Mouse (Mus musculus) embryonic facial prominence, embryonic 11.5 days (tissue): ENCODE data around the gene Prkca. TPM values are rescaled to one million over a fixed set of nuclear protein-coding genes. Genes with fewer than 3 reads are reported as not detected.

Source experiments
- ATAC-seq: fragments of 200-750 bp; cut with Nextera tagmentation; replicated peaks from 2 replicates; pipeline ENCODE4 v1.8.0; 2017; ENCODE audit warnings: low read depth; ENCODE audit not compliant: insufficient number of reproducible peaks, low FRiP score, low TSS enrichment
- DNase-seq: peaks from one replicate; pipeline ENCODE4 v3.0.0-alpha.2; 2015; ENCODE audit warnings: low spot score
- H3K27ac ChIP-seq: fragments of 300-500 bp; sonication (generic); replicated peaks from 2 replicates; pipeline ENCODE4 v1.5.1; 2014; ENCODE audit warnings: mild to moderate bottlenecking, low read depth, low read length, control low read depth
- H3K27me3 ChIP-seq: fragments of 300-500 bp; sonication (generic); 2 replicates; pipeline ENCODE4 v1.6.1; 2014; ENCODE audit warnings: mild to moderate bottlenecking, low read length, moderate library complexity, mixed read lengths; ENCODE audit not compliant: control insufficient read depth, insufficient read depth
- H3K36me3 ChIP-seq: fragments of 300-500 bp; sonication (generic); replicated peaks from 2 replicates; pipeline ENCODE4 v1.6.1; 2014; ENCODE audit warnings: low read depth, mild to moderate bottlenecking, low read length, moderate library complexity, mixed read lengths; ENCODE audit not compliant: control insufficient read depth, insufficient read depth
- H3K4me1 ChIP-seq: fragments of 300-500 bp; sonication (generic); 2 replicates; pipeline ENCODE4 v1.6.1; 2014; ENCODE audit warnings: low read length, mixed read lengths; ENCODE audit not compliant: control insufficient read depth, insufficient read depth
- H3K4me2 ChIP-seq: fragments of 300-500 bp; sonication (generic); 2 replicates; pipeline ENCODE4 v1.6.1; 2014; ENCODE audit warnings: low read depth, mild to moderate bottlenecking, control low read depth, low read length, moderate library complexity
- H3K4me3 ChIP-seq: fragments of 300-500 bp; sonication (generic); 2 replicates; pipeline ENCODE4 v1.5.1; 2014; ENCODE audit warnings: low read depth, low read length, control low read depth
- H3K9ac ChIP-seq: fragments of 300-500 bp; sonication (generic); replicated peaks from 2 replicates; pipeline ENCODE4 v1.6.1; 2014; ENCODE audit warnings: mild to moderate bottlenecking, control low read depth, low read length
- H3K9me3 ChIP-seq: fragments of 300-500 bp; sonication (generic); replicated peaks from 2 replicates; pipeline ENCODE4 v1.6.1; 2016; ENCODE audit warnings: mild to moderate bottlenecking, low read length, inconsistent platforms, mixed read lengths; ENCODE audit not compliant: control insufficient read depth
- WGBS: fragments of 180-500 bp; shearing (Covaris S2); extraction: QIAGEN DNeasy Blood & Tissue Kit; methylation state at CpG from one replicate; pipeline ENCODE4 v1.1.7; 2014; 5-methylcytosine and 5-hydroxymethylcytosine counted together
- polyA plus RNA-seq: library from polyadenylated mRNA; unstranded; fragments of >200 nt; fragmentation: Nextera tagmentation; extraction: Ambion mirVana; gene quantifications from 2 replicates; pipeline ENCODE4 v1.2.1, GENCODE M21; 2014

The Prkca gene
- polyA plus RNA-seq, 1 experiment from 2014 or later = 7.4 TPM

DNA sequence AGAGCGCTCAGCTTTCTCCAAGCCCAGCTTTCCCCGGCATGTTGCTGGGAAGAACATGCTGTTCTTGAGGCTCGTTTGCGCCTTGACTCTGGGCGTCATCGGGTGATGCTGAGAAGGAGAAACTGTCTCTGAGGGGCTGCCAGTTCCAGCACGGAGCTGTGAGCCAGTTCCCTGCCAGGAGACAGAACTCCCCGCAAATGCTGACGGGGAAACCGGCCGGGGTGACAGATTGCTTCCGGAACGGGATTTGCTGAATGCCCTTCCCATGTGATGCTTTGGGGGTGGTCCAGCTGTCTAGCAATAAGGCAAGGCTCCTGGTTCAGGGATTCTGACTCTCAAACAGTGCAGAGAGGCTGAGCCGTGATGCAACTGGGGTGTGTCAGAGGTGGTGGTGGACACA, 320.5 kb downstream of the Prkca start:
- Histone ChIP-seq H3K4me1 (no peaks in the 10 kb centered on the region), H3K9ac (no peak overlapping the region), H3K27me3 (no peaks in the 10 kb centered on the region), H3K9me3 (no peaks in the 10 kb centered on the region), H3K27ac (no peak overlapping the region), H3K4me2 (no peak overlapping the region), H3K36me3 (no peaks in the 10 kb centered on the region), H3K4me3 (no peak overlapping the region)
- 72% methylated on average over 14 of the region's 14 CpGs for WGBS
- DNase-seq (no peak), ATAC-seq (no peak)

DNA sequence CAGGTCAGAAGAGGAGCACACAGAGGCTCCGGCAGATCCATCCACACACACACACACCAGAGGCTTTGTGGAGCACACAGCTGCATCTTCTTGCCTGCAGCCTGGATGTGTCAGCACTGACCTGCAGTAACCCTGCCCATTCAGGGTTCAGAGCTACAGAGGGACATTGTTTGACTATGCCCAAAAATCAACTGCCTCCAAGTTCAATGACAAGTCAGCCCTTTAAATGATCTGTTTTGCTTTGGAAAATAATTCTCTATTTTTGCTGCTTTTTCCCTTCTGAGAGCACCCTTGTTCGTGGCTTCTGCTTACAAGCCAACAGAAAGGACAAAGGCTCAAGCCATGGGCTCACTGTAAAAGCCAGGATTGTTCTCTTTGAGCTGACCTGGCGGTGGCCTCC, 322.8 kb downstream of the Prkca start:
- no peak overlapping the region for H3K27ac ChIP-seq
- WGBS = 71% methylated on average over 3 of the region's 3 CpGs
- H3K4me3 ChIP-seq = no peak overlapping the region
- no peaks in the 10 kb centered on the region for H3K9me3 ChIP-seq
- H3K4me2 ChIP-seq = no peak overlapping the region
- no peaks in the 10 kb centered on the region for H3K27me3 ChIP-seq
- no peaks in the 10 kb centered on the region for H3K36me3 ChIP-seq
- DNase-seq (no peak), ATAC-seq (no peak)
- no peaks in the 10 kb centered on the region for H3K4me1 ChIP-seq
- H3K9ac ChIP-seq = no peak overlapping the region

DNA sequence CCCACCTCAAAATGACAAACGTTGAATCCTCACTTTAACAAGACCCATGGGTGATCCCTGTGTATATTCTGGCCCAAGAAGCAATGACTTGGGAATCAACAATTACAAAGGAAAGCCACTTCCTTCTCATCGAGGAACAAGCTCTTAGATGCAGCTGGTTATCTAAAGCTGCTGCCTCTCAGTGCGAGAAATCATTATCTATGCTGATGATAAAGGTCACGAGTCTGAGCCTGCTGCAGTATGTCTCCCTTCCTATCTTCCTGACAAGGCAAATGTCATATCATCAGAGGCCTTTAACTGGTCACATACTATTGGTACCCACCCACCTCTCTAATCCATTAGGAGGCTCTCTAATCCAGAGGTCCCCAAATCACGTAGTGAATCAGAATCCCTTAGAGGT, 328.4 kb downstream of the Prkca start:
- no peak overlapping the region for H3K27ac ChIP-seq
- no peak overlapping the region for H3K9ac ChIP-seq
- no peak for DNase-seq
- H3K36me3 ChIP-seq = no peaks in the 10 kb centered on the region
- no peaks in the 10 kb centered on the region for H3K9me3 ChIP-seq
- WGBS = 82% methylated on average over 5 of the region's 5 CpGs
- no peak for ATAC-seq
- H3K4me3 ChIP-seq = no peak overlapping the region
- no peaks in the 10 kb centered on the region for H3K27me3 ChIP-seq
- no peak overlapping the region for H3K4me2 ChIP-seq
- no peaks in the 10 kb centered on the region for H3K4me1 ChIP-seq

DNA sequence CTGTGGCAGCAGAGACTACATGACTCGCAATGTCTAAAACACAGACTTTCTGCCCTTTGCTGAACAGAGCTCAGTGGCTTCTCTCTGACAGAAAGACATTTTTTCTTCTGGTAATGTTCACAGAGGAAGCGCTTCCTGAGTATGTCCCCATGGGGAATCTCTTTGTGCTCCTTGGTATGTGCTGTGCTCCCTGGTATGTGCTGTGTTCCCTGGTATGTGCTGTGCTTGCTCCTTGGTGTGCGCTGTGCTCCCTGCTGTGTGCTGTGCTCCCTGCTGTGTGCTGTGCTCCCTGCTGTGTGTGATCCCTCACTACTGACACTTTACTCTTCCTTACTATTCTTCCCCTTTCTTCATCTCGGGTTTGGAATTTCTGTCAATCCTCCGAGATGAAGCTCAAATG, 330.3 kb downstream of the Prkca start:
- Histone ChIP-seq H3K27ac (no peak overlapping the region), H3K4me1 (no peaks in the 10 kb centered on the region), H3K9me3 (no peaks in the 10 kb centered on the region), H3K27me3 (no peaks in the 10 kb centered on the region), H3K36me3 (no peaks in the 10 kb centered on the region), H3K9ac (no peak overlapping the region), H3K4me3 (no peak overlapping the region), H3K4me2 (no peak overlapping the region)
- 52% methylated on average over 5 of the region's 5 CpGs for WGBS
- DNase-seq (no peak), ATAC-seq (no peak)

DNA sequence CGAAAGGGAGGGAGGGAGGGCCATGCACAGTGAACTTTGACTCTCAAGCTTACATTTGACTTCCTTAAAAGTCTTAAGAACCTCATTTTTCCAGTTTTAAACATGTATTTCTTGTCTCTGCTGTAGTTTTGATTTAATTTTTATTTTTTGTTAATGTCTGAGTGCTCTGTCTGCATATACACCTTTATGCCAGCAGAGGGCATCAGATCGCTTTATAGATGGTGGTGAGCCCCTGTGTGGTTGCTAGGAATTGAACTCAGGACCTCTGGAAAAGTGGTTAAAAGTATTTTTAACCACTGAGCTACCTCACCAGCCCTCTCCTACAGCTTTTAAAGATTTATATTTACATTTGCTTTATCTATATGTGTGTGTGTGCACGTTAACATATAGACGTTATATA, 333.3 kb downstream of the Prkca start:
- H3K9ac ChIP-seq = no peak overlapping the region
- ATAC-seq = no peak

DNA sequence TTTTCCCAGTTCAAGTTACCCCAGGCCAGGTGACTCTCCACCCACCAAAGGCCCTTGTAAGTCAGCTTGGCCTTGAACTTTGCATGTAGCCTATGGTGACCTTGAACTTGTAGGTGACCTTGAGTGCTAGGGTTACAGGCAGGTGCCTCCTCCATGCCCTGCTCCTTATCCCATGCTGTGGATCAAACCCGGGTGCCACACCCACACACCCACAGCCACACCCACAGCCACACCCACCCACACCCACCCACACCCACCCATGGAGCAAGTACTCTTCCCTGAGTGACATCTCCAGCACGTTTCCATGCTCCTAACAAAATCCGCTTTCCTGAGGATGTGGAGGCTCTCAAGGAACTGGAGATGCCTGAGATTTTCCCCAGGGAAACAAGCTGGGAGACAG, 344.8 kb downstream of the Prkca start:
- Histone ChIP-seq H3K4me2 (no peak overlapping the region), H3K9ac (no peak overlapping the region), H3K4me1 (no peaks in the 10 kb centered on the region; the same call in 1 of the 2 replicates), H3K4me3 (no peak overlapping the region), H3K9me3 (no peaks in the 10 kb centered on the region), H3K27ac (no peak overlapping the region), H3K36me3 (no peaks in the 10 kb centered on the region), H3K27me3 (no peaks in the 10 kb centered on the region)
- DNase-seq (no peak), ATAC-seq (no peak)
- WGBS = 80% methylated on average over 3 of the region's 3 CpGs

More for the DNA sequence above, 333.3 kb downstream of the Prkca start:
- H3K4me1 ChIP-seq = no peaks in the 10 kb centered on the region
- H3K36me3 ChIP-seq = no peaks in the 10 kb centered on the region
- WGBS = 71% methylated on average over 4 of the region's 4 CpGs
- DNase-seq = peak; percentile 42
- H3K4me2 ChIP-seq = no peak overlapping the region
- no peaks in the 10 kb centered on the region for H3K9me3 ChIP-seq
- H3K27ac ChIP-seq = no peak overlapping the region
- H3K4me3 ChIP-seq = no peak overlapping the region
- no peaks in the 10 kb centered on the region for H3K27me3 ChIP-seq

DNA sequence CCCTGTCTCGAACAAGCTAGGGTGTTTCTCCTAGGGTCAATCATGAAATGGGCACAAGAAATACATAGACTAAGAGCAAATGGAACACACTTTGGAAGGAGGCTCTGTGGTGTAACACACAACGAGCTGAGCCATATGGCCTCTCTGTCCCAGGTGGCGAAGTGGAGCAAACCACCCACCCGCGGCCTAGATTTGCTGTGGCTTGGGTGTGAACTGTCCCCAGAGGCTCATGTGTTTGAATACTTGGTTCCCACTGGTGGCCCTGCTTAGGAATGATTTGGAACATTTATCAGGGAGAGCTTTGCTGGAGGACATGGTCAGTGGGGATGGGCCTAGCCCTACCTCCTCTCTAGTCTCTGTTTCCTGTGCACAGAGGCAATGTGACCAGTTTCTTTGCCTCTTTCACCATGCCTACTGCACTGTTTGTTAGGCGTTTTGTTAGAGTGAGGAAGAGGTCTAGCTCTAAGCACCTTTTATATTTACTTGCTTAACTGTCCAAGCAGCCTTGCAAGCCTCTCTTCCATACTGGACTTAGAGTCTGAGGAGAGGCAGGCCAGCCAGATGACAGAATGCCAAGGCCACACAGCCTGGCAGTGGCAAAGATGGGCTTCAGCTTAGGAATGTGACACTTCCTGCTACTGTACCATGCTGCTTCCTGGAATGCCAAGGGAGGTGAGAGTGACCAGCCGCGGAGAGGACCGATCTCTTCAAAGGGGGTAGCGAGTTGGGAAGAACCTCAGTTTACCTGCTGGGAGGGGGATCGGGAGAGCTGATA, 346.6 kb downstream of the Prkca start:
- no peak overlapping the region for H3K27ac ChIP-seq
- WGBS = 90% methylated on average over 11 of the region's 11 CpGs
- H3K9ac ChIP-seq = no peak overlapping the region
- H3K27me3 ChIP-seq = no peaks in the 10 kb centered on the region
- no peaks in the 10 kb centered on the region for H3K36me3 ChIP-seq
- H3K4me3 ChIP-seq = no peak overlapping the region
- H3K4me1 ChIP-seq = no peaks in the 10 kb centered on the region
- ATAC-seq (no peak), DNase-seq (no peak)
- no peaks in the 10 kb centered on the region for H3K9me3 ChIP-seq
- H3K4me2 ChIP-seq = no peak overlapping the region

DNA sequence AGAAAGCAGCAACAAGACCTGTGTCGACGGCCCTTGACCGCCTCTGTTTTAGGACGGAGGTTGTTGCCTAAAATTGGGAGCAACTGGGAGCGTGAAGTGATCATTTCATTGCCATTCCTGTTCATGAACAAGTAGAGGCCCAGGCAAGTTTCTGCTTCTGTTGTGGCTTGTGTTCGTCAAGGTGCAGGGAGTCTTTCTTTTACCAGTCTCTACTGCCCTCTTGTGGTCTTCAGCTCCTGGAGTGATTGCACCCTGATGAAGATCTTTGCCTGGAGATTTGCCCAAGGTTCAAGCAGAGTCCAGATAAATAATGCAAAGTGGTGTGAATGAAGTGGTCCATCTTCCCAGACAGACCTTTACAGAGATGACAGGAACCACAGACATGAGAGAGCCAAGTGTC, 349.2 kb downstream of the Prkca start:
- H3K9me3 ChIP-seq = no peaks in the 10 kb centered on the region
- H3K9ac ChIP-seq = no peak overlapping the region
- H3K27me3 ChIP-seq = no peaks in the 10 kb centered on the region
- no peak overlapping the region for H3K4me2 ChIP-seq
- 46% methylated on average over 6 of the region's 6 CpGs for WGBS
- H3K36me3 ChIP-seq = no peaks in the 10 kb centered on the region
- no peak overlapping the region for H3K4me3 ChIP-seq
- H3K27ac ChIP-seq = no peak overlapping the region
- no peak for ATAC-seq
- DNase-seq = peak; percentile 82
- H3K4me1 ChIP-seq = no peaks in the 10 kb centered on the region
